Mouse (Mus musculus): ENCODE results near the gene Swt1. TPM values are rescaled to one million over a fixed set of nuclear protein-coding genes. Genes with fewer than 3 reads are reported as not detected.

Gene Swt1
- polyA plus RNA-seq, 1 experiment from 2014 or later, result 17.2 TPM

DNA sequence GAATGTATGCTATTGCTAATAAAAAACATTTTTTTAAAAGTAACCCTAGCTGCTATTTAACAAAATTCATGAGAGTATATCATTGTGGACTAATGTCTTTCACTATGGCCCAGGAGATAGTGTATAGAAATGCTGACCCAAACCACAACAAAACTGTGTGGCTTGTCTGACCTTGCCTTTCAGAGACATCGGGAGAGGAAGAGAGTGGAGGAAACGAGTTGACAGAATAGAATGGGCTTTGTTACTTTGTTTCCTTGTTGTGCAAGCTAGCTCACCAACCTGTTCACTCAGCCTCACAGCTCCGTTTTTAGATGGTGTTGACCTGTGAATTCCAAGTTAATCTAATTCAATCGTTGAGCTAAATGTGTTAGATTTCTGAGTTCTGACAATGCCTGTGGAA is 107.8 kb downstream of the Swt1 start:
- WGBS (ENCODE audit: insufficient replicate concordance), result 27% methylated on average over 4 of the region's 4 CpGs
- no peak for TF ChIP-seq CTCF (IDR thresholded peaks at IDR 0.05; ENCODE audit: low read depth)
- TF ChIP-seq EP300 (IDR thresholded peaks at IDR 0.05; ENCODE audit: low read depth), result no peak

DNA sequence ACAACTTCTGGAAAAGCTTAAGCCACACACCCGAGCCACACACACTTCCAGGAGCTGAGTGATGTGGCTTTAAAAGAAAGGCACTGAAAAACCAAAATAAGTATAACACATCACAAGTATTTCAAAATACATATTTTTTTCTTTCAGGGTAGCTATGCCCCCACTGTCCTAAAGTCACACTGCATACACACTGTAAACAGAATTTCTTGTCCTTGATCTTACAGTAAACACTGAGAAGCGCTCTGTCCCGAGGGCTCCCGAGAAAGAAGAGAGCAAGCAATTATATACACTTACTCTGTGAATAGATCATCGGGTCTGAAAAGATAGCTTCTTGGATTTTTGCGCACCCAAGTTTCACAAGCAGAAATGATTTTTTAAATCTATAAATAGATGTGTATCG is 109.0 kb downstream of the Swt1 start:
- ATAC-seq, result no peak
- WGBS (ENCODE audit: insufficient replicate concordance), result 78% methylated on average over 7 of the region's 7 CpGs
- Histone ChIP-seq H3K4me1 (ENCODE audit: insufficient read depth) (no peaks in the 10 kb centered on the region), H3K9me3 (ENCODE audit: low read length) (no peaks in the 10 kb centered on the region), H3K9ac (replicated peaks) (no peak overlapping the region), H3K27ac (ENCODE audit: low read depth) (no peak overlapping the region), H3K4me3 (ENCODE audit: low read depth, low read length) (no peak overlapping the region), H3K27me3 (ENCODE audit: insufficient read depth, low read length) (no peaks in the 10 kb centered on the region), H3K4me2 (ENCODE audit: low read depth, low read length) (no peak overlapping the region), H3K36me3 (replicated peaks; ENCODE audit: insufficient read depth, low read length) (no peaks in the 10 kb centered on the region)
- no peak for DNase-seq
- TF ChIP-seq CTCF (IDR thresholded peaks at IDR 0.05; ENCODE audit: low read depth) (no peak), EP300 (IDR thresholded peaks at IDR 0.05; ENCODE audit: low read depth) (no peak)

More for the DNA sequence above, 107.8 kb downstream of the Swt1 start:
- DNase-seq (no peak), ATAC-seq (no peak)
- H3K27ac ChIP-seq (ENCODE audit: low read depth), result no peak overlapping the region
- no peaks in the 10 kb centered on the region for H3K9me3 ChIP-seq (ENCODE audit: low read length)
- no peak overlapping the region for H3K4me3 ChIP-seq (ENCODE audit: low read depth, low read length)
- no peak overlapping the region for H3K9ac ChIP-seq (replicated peaks)
- 0 out of 2 replicates have a peak, but pooled peaks cover 5% of the 10 kb centered on the region for H3K4me1 ChIP-seq (ENCODE audit: insufficient read depth)
- no peaks in the 10 kb centered on the region for H3K27me3 ChIP-seq (ENCODE audit: insufficient read depth, low read length)
- H3K36me3 ChIP-seq (replicated peaks; ENCODE audit: insufficient read depth, low read length), result no peaks in the 10 kb centered on the region
- H3K4me2 ChIP-seq (ENCODE audit: low read depth, low read length), result no peak overlapping the region

Small RNA genes lying within 50 kb of the gene (microRNA-seq; reads per million reads assigned to microRNA genes)
- not detected for gene Mir7682

Other genes with a start within 250 kb of the Swt1 start
- 0.60 and 0.67 TPM in 2 replicates for gene Gm47985, start 245.9 kb downstream of the Swt1 start, polyA plus RNA-seq (2015; fragmentation: Nextera tagmentation; extraction: Ambion mirVana)
- 0.28 and 0.37 TPM in 2 replicates for gene Gm8947, start 236.1 kb downstream of the Swt1 start, polyA plus RNA-seq (2015; fragmentation: Nextera tagmentation; extraction: Ambion mirVana)
- 0.26 and 0.31 TPM in 2 replicates for gene Gm47995, start 230.0 kb downstream of the Swt1 start, polyA plus RNA-seq (2015; fragmentation: Nextera tagmentation; extraction: Ambion mirVana)
- gene 3110040M04Rik, start 224.3 kb downstream of the Swt1 start, polyA plus RNA-seq (2015; fragmentation: Nextera tagmentation; extraction: Ambion mirVana), result 0.28 TPM in 1 of 2 replicates, not detected in the other
- gene Gm47996, start 218.3 kb downstream of the Swt1 start, polyA plus RNA-seq (2015; fragmentation: Nextera tagmentation; extraction: Ambion mirVana), result 0.12 and 0.20 TPM in 2 replicates
- gene Ivns1abp, start 84.0 kb downstream of the Swt1 start, polyA plus RNA-seq (2015; fragmentation: Nextera tagmentation; extraction: Ambion mirVana), result 58.5 and 68.2 TPM in 2 replicates
- gene Trmt1l, start 87 bp upstream of the Swt1 start, polyA plus RNA-seq (2015; fragmentation: Nextera tagmentation; extraction: Ambion mirVana), result 10.9 and 12.6 TPM in 2 replicates
- gene Rnf2, start 72.5 kb upstream of the Swt1 start, polyA plus RNA-seq (2015; fragmentation: Nextera tagmentation; extraction: Ambion mirVana), result 18.8 and 19.4 TPM in 2 replicates
- gene Fam129a, start 142.7 kb upstream of the Swt1 start, polyA plus RNA-seq (2015; fragmentation: Nextera tagmentation; extraction: Ambion mirVana), result 8.3 and 11.5 TPM in 2 replicates